Mouse (Mus musculus) hindbrain, postnatal 0 days (tissue): ENCODE results near the gene Brd7. TPM values are rescaled to one million over a fixed set of nuclear protein-coding genes. Genes with fewer than 3 reads are reported as not detected.

Experiments
- ATAC-seq: fragments of 200-750 bp; cut with Nextera tagmentation; 2 replicates; pipeline ENCODE4 v1.8.0; 2017; ENCODE audit warnings: mild to moderate bottlenecking, moderate TSS enrichment, moderate library complexity
- DNase-seq: peaks from one replicate; pipeline ENCODE4 v3.0.0-alpha.2; 2015; ENCODE audit warnings: low spot score
- H3K27ac ChIP-seq: fragments of 300-500 bp; sonication (generic); 2 replicates; pipeline ENCODE4 v1.5.1; 2014; ENCODE audit warnings: mild to moderate bottlenecking
- H3K27me3 ChIP-seq: fragments of 300-500 bp; sonication (generic); 2 replicates; pipeline ENCODE4 v1.6.1; 2014; ENCODE audit warnings: low read length, mixed read lengths; ENCODE audit not compliant: insufficient read depth
- H3K36me3 ChIP-seq: fragments of 300-500 bp; sonication (generic); 2 replicates; pipeline ENCODE4 v1.6.1; 2014; ENCODE audit warnings: low read length, mixed read lengths; ENCODE audit not compliant: insufficient read depth
- H3K4me1 ChIP-seq: fragments of 300-500 bp; sonication (generic); 2 replicates; pipeline ENCODE4 v1.6.1; 2014; ENCODE audit warnings: antibody characterized with exemption, low read length, mixed read lengths; ENCODE audit not compliant: insufficient read depth
- H3K4me2 ChIP-seq: fragments of 300-500 bp; sonication (generic); 2 replicates; pipeline ENCODE4 v1.6.1; 2014; ENCODE audit warnings: low read depth, mild to moderate bottlenecking, low read length, moderate library complexity, mixed read lengths
- H3K4me3 ChIP-seq: fragments of 300-500 bp; sonication (generic); 2 replicates; pipeline ENCODE4 v1.5.1; 2014; ENCODE audit warnings: low read length
- H3K9ac ChIP-seq: fragments of 300-500 bp; sonication (generic); replicated peaks from 2 replicates; pipeline ENCODE4 v1.6.1; 2014; ENCODE audit warnings: mild to moderate bottlenecking, low read length, moderate library complexity, mixed read lengths
- H3K9me3 ChIP-seq: fragments of 300-500 bp; sonication (generic); 2 replicates; pipeline ENCODE4 v1.6.1; 2016; ENCODE audit warnings: low read length, mixed read lengths
- CTCF ChIP-seq: IDR thresholded peaks from 2 replicates; pipeline ENCODE4 v1.5.1; 2016; ENCODE audit warnings: antibody characterized with exemption, control low read depth, low read depth
- WGBS: fragments of 180-500 bp; shearing (Covaris S2); extraction: QIAGEN DNeasy Blood & Tissue Kit; methylation state at CpG from one replicate; pipeline ENCODE4 v1.1.7; 2014; 5-methylcytosine and 5-hydroxymethylcytosine counted together
- polyA plus RNA-seq: library from polyadenylated mRNA; unstranded; fragments of >200 nt; fragmentation: Nextera tagmentation; extraction: Ambion mirVana; gene quantifications from 2 replicates; pipeline ENCODE4 v1.2.1, GENCODE M21; 2015
- total RNA-seq: library from RNA; depleted of rRNA; stranded (reverse); fragments of >200 nt; gene quantifications from 2 replicates; pipeline ENCODE4 v1.2.3, GENCODE M21; 2014

Gene Brd7
- total and polyA plus RNA-seq, 2 experiments from 2014 or later, result 15.5 to 57.8 TPM

DNA sequence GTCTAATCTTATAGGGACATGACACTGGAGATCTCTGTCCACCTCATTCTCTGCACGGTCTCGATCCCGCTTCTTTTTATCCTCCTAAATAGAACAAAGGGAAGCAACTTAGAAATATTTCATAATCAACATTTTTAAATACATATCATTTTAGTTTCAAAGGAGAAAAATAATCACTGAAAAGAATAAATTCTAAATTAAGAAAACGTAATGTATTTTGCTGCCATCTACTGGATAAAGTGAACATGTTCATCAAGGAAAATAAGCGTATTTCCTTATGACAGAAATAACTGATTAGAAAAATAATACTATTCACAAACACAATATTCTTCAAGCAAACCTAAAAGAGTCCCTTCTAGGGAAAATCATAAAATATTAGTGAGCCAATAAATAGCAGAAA lies 4.0 kb downstream of the Brd7 start:
- DNase-seq (peak; percentile 41), ATAC-seq (no peak)
- Histone ChIP-seq H3K4me3 (no peak overlapping the region), H3K27ac (no peak overlapping the region), H3K9ac (no peak overlapping the region), H3K36me3 (peaks cover 38% of the 10 kb centered on the region), H3K9me3 (no peaks in the 10 kb centered on the region), H3K4me1 (0 out of 2 replicates have a peak, but pooled peaks cover 8% of the 10 kb centered on the region), H3K4me2 (no peak overlapping the region), H3K27me3 (no peaks in the 10 kb centered on the region)
- 73% methylated on average over 5 of the region's 5 CpGs for WGBS
- TF ChIP-seq CTCF, result peak; percentile 50

DNA sequence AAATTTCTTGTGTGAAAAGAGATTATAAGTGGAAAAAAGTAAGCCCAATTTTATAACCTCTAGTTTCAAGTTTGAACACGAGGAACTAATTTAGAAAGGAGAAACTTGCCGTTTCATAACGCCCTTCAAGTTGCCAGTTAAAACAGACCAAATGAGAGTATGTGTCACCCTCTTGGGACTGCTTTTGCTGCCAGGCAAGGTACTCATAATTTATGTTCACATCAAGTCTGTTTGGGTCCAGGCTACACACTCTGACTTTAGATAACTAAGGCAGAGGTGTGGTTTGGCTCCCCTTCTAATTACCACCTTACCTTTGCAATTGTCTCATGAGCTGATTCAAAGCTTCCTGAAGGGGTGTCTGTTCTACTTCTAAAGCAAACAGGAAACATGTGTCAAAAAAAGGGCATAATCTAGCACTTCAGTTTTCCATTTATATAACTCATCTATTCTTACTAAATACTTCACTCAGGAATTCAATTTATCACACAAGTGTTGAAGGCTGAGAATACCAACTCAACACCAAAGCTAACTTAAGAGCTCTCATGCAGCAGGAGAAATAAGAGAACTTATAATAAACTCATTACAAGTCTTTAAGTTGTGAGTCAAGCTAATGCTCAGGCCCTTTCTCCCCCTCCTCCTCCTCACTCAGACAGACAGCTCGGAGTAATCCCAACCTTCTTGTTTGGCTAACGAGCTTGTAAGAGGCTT lies 4.6 kb downstream of the Brd7 start:
- no peak overlapping the region for H3K27ac ChIP-seq
- no peaks in the 10 kb centered on the region for H3K9me3 ChIP-seq
- 0 out of 2 replicates have a peak, but pooled peaks cover 8% of the 10 kb centered on the region for H3K4me1 ChIP-seq
- DNase-seq (no peak), ATAC-seq (no peak)
- WGBS, result 82% methylated on average over 5 of the region's 5 CpGs
- H3K27me3 ChIP-seq, result no peaks in the 10 kb centered on the region
- no peak for TF ChIP-seq CTCF
- H3K36me3 ChIP-seq, result peaks cover 43% of the 10 kb centered on the region
- H3K4me2 ChIP-seq, result no peak overlapping the region
- H3K9ac ChIP-seq, result no peak overlapping the region
- H3K4me3 ChIP-seq, result no peak overlapping the region

DNA sequence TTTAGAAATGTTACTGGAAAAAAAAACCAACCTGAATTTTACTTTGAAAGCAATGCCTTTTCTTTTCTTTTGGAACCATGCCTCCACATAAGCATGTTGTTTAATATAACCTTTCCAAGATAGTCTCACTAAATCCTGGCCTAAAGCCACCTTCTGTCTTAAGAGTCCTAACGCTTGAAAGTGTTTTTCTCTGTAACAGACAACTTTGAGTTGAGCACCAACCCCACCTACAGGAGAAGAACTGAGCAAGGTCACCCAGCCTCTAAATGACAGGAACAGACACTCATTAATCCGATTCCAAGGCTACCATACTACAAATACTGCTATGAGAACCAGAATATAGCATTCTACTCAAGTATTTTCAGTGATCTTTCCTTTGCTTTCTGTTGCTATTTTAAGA lies 12.9 kb downstream of the Brd7 start:
- no peak overlapping the region for H3K9ac ChIP-seq
- H3K4me1 ChIP-seq, result no peaks in the 10 kb centered on the region
- DNase-seq (no peak), ATAC-seq (no peak)
- no peak for TF ChIP-seq CTCF
- H3K27me3 ChIP-seq, result no peaks in the 10 kb centered on the region
- H3K4me3 ChIP-seq, result no peak overlapping the region
- no peak overlapping the region for H3K4me2 ChIP-seq
- WGBS, result 64% methylated on average over 2 of the region's 2 CpGs
- H3K36me3 ChIP-seq, result peaks cover 65% of the 10 kb centered on the region
- no peak overlapping the region for H3K27ac ChIP-seq
- H3K9me3 ChIP-seq, result no peaks in the 10 kb centered on the region

GRCm38 (mm10) chr8:88342026-88342425 lies 20.0 kb downstream of the Brd7 start:
- peaks cover 65% of the 10 kb centered on the region for H3K36me3 ChIP-seq
- TF ChIP-seq CTCF, result no peak
- no peak overlapping the region for H3K9ac ChIP-seq
- H3K4me2 ChIP-seq, result no peak overlapping the region
- H3K4me1 ChIP-seq, result no peaks in the 10 kb centered on the region
- DNase-seq, result no peak
- H3K4me3 ChIP-seq, result no peak overlapping the region
- no peak for ATAC-seq
- WGBS, result 88% methylated on average over 4 of the region's 4 CpGs
- H3K27ac ChIP-seq, result no peak overlapping the region
- no peaks in the 10 kb centered on the region for H3K27me3 ChIP-seq
- H3K9me3 ChIP-seq, result no peaks in the 10 kb centered on the region

DNA sequence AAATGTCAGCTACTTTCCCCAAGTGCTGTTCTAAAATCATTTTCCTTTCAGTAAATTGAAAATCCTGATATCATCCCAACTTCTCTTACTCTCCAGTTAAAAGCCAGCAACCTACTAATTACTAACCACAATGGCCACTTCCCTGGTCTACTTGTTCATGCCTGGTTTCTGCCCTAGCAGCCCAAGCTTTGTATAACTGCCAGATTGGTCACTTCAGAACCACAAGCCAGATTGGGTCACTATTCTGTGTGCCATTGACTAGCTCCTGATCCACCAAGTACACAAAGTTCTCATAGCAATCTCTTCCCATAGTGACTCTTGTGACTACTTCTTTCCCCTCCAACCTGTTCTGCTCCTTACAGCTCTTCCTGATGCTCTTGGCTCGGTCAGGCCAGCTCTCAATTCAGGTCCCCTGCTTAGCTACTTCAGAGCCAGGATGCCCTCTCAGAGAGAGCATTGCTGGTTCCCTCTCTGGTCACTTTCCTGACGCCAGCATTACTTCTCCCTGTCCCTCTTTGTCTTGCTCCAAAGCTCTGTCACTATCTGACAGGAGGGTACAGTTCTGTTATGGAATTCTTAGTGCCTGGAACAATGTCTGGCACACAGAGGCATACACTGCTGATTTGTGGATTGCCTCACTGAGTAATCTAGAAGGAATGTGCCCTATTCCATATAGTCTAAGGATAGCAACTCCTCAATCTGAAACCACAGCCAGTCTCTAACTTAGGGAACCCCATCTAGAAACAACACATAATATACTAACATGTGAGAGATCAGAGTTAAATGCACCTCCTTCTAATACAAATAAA lies 21.9 kb downstream of the Brd7 start:
- no peak for ATAC-seq
- WGBS, result 89% methylated on average over 2 of the region's 2 CpGs
- Histone ChIP-seq H3K4me2 (no peak overlapping the region), H3K9me3 (no peaks in the 10 kb centered on the region), H3K9ac (no peak overlapping the region), H3K27me3 (no peaks in the 10 kb centered on the region), H3K4me3 (no peak overlapping the region), H3K27ac (no peak overlapping the region), H3K36me3 (peaks cover 52% of the 10 kb centered on the region), H3K4me1 (no peaks in the 10 kb centered on the region)
- DNase-seq, result no peak
- no peak for TF ChIP-seq CTCF

DNA sequence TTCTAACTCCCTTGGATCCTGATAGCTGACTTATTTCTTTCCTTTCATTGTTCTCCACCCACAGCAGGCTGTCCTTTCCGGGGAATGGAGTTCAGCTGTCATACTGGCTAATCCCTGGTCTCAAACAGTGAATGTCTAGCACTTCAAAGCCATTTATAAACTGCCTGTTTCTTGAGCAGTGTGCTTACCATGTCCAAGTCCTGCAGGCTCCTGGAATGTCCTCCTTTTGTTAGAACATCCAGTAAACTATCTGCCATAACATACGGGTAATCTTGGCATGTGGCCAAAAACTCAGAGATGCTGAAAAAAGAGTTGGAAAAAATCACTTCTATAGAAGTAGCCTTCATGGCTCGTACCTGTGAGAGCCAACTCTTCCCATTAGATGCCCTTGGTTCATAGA lies 22.8 kb downstream of the Brd7 start:
- H3K4me3 ChIP-seq, result no peak overlapping the region
- H3K9me3 ChIP-seq, result no peaks in the 10 kb centered on the region
- H3K4me1 ChIP-seq, result no peaks in the 10 kb centered on the region
- DNase-seq (peak; percentile 27), ATAC-seq (no peak)
- peaks cover 51% of the 10 kb centered on the region for H3K36me3 ChIP-seq
- no peaks in the 10 kb centered on the region for H3K27me3 ChIP-seq
- no peak overlapping the region for H3K4me2 ChIP-seq
- no peak for TF ChIP-seq CTCF
- no peak overlapping the region for H3K27ac ChIP-seq
- H3K9ac ChIP-seq, result no peak overlapping the region
- WGBS, result 35% methylated on average over 3 of the region's 3 CpGs

DNA sequence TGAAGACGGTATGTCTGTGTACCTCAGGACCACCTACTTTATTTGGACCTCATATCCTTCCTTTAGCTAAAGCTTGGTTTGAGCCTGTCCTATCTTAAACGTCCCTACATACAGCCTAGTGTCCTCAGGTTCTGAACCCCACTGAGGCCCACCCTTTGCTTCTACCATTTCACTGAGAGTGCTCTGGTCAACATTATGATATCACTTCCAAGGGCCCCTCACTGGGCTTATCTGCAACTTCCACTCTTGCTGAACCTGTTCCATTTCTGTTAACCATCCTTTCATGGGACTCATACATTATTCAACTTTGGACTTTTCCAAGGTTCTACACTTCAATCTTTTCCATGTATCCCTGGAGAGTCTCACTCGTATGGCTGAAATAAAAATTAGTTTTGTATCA lies 27.0 kb downstream of the Brd7 start:
- Histone ChIP-seq H3K27ac (no peak overlapping the region), H3K9ac (no peak overlapping the region), H3K9me3 (no peaks in the 10 kb centered on the region), H3K4me1 (no peaks in the 10 kb centered on the region), H3K4me2 (no peak overlapping the region), H3K4me3 (no peak overlapping the region), H3K36me3 (peaks cover 50% of the 10 kb centered on the region), H3K27me3 (no peaks in the 10 kb centered on the region)
- TF ChIP-seq CTCF, result no peak
- ATAC-seq (no peak), DNase-seq (no peak)
- 87% methylated on average over 3 of the region's 3 CpGs for WGBS
